Mouse (Mus musculus) monocyte, adult 5-6 weeks (primary cell): ENCODE measurements around the gene Slamf6. TPM values are rescaled to one million over a fixed set of nuclear protein-coding genes. Genes with fewer than 3 reads are reported as not detected.
A peak's percentile ranks its signal among the peaks of the same experiment; 100 is the strongest.
"Not testable (repeated sequence)": the region's sequence is repeated elsewhere in the genome, so short reads cannot be mapped to it uniquely, and the experiment has no call there.

ENCODE experiments used
- ATAC-seq: fragments of 153-309, 156-312 bp; replicated peaks from 2 replicates; pipeline ENCODE4 v1.8.0; 2017; ENCODE audit warnings: mild to moderate bottlenecking; ENCODE audit not compliant: low TSS enrichment, insufficient number of reproducible peaks, severe bottlenecking, poor library complexity, low FRiP score
- total RNA-seq: library from RNA; stranded (forward); fragments of 200-1000, 200-491, 200-594 nt; gene quantifications from 3 replicates; pipeline ENCODE4 v1.2.3, GENCODE M21; 2017

Gene Slamf6
- 9.1 to 21.9 TPM (median 19.7 TPM) in 3 replicates for total RNA-seq

GRCm38 (mm10) chr1:171917305-171918039 is at the start of gene Slamf6:
Gene Slamf6, plus strand, starts transcription at chr1:171917515.
- peak; percentile 87 for ATAC-seq

- no peak for ATAC-seq
Observed at GRCm38 (mm10) chr1:171886989-171887388, 30.3 kb upstream of the Slamf6 start.

GRCm38 (mm10) chr1:171895364-171895763 is 22.0 kb upstream of the Slamf6 start, which contains the start of gene Gm10521:
Gene Gm10521, plus strand, starts transcription at chr1:171895664.
- ATAC-seq, result not testable (repeated sequence)

- no peak for ATAC-seq
Observed at GRCm38 (mm10) chr1:171904011-171904410, 13.3 kb upstream of the Slamf6 start.

- ATAC-seq, result 0 out of 2 replicates have a peak, but pooled peaks have one; percentile 21
Observed at GRCm38 (mm10) chr1:171915638-171916458, 1.5 kb upstream of the Slamf6 start.

GRCm38 (mm10) chr1:171918136-171918920 is 1.0 kb downstream of the Slamf6 start:
- ATAC-seq, result no peak

- no peak for ATAC-seq
Observed at GRCm38 (mm10) chr1:171919193-171919592, 1.9 kb downstream of the Slamf6 start.

GRCm38 (mm10) chr1:171919901-171920510 is 2.7 kb downstream of the Slamf6 start:
- no peak for ATAC-seq

GRCm38 (mm10) chr1:171920989-171921621 is 3.8 kb downstream of the Slamf6 start:
- 0 out of 2 replicates have a peak, but pooled peaks have one; percentile 33 for ATAC-seq

GRCm38 (mm10) chr1:171921641-171922040 is 4.3 kb downstream of the Slamf6 start:
- no peak for ATAC-seq

- ATAC-seq, result no peak
Observed at GRCm38 (mm10) chr1:171922844-171923243, 5.5 kb downstream of the Slamf6 start.

GRCm38 (mm10) chr1:171924900-171925299 is 7.6 kb downstream of the Slamf6 start:
- ATAC-seq, result no peak

GRCm38 (mm10) chr1:171933851-171934250 is 16.5 kb downstream of the Slamf6 start:
- no peak for ATAC-seq

GRCm38 (mm10) chr1:171938952-171939948 is 21.9 kb downstream of the Slamf6 start:
- ATAC-seq, result no peak

GRCm38 (mm10) chr1:171940626-171941025 is 23.3 kb downstream of the Slamf6 start:
- ATAC-seq, result no peak

- no peak for ATAC-seq
Observed at GRCm38 (mm10) chr1:171946447-171946995, 29.2 kb downstream of the Slamf6 start.
